Mouse (Mus musculus): ENCODE results near the gene Dcdc2a. TPM values are rescaled to one million over a fixed set of nuclear protein-coding genes. Genes with fewer than 3 reads are reported as not detected.

Gene Dcdc2a
- polyA plus RNA-seq, 1 experiment from 2014 or later: 0.31 TPM

DNA sequence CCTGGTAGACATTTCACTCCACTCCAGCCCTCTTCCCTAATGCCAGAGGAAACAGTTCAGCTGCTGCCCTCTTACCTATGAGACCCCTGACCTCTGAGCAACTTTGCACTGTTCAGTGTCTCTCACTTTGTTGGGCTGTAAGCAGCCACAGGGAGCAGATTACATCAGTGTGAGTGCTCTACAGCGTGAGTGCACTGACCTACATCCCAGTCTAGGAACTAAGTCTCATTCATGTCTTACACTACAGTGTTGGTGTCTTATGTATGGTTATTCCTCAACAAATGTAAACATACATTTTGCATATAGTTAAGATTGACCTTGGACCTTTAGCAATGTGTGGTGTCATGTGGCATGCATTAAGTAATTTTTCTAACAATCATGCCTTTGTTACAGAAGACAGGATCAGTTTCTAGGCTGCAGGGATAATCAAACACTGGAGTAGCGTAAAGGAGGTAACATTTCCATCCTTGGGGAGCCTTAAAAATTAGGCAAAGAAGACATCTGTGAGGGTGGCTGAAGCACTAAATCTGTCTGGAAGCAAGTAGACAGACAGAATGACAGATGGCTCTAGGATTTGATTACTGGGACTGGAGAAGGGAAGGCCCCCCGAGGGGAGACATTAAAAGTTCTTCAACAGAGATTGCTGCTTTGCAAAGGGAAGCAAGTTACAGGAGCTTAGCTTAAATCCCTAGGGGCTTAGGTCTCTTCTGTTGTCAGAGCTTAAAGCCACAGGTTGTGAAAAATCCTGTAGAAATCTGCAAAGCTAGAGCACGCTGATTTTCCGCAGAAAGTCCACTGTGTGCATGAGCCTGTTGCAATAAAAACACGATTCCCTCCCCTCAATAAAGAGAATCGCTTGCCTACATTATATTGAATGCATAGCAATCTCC, 130.9 kb downstream of the Dcdc2a start:
- 12% methylated on average over 7 of the region's 7 CpGs for WGBS
- no peaks in the 10 kb centered on the region for H3K9me3 ChIP-seq
- H3K27ac ChIP-seq: peak overlapping the region; percentile 54; the same call in 1 of the 2 replicates
- no peak overlapping the region for H3K9ac ChIP-seq
- no peak for ATAC-seq (ENCODE audit: insufficient number of reproducible peaks, low FRiP score, low TSS enrichment, low read depth)
- no peaks in the 10 kb centered on the region for H3K27me3 ChIP-seq
- H3K4me1 ChIP-seq: peaks cover 13% of the 10 kb centered on the region; the same call in 1 of the 2 replicates
- H3K4me3 ChIP-seq: peak overlapping the region; percentile 22
- peak overlapping the region; percentile 41 for H3K4me2 ChIP-seq
- H3K36me3 ChIP-seq: no peaks in the 10 kb centered on the region

DNA sequence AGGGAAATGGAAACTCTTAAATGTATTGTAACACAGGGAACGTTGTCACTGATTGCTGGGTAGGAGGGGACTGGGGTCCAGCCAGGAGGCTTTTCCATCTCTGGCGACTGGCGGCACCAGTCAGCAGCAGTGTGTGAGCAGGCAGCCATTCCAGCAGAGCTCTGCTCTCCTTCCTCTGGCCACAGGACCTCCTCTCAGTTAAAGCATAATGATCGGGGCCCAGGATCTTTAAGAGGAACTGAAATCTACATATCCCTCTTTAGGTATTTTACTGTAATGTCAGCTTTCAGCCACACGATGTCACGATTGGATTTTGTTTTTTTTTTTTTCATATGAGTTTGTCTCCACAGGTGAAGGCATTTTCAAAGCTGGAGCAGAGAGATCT, 131.5 kb downstream of the Dcdc2a start:
- H3K4me3 ChIP-seq: peak overlapping the region; percentile 22
- H3K9ac ChIP-seq: no peak overlapping the region
- WGBS: 2% methylated on average over 6 of the region's 6 CpGs
- peak overlapping the region; percentile 54; the same call in 1 of the 2 replicates for H3K27ac ChIP-seq
- H3K4me2 ChIP-seq: peak overlapping the region; percentile 41
- no peak for ATAC-seq (ENCODE audit: insufficient number of reproducible peaks, low FRiP score, low TSS enrichment, low read depth)
- peaks cover 13% of the 10 kb centered on the region; the same call in 1 of the 2 replicates for H3K4me1 ChIP-seq
- no peaks in the 10 kb centered on the region for H3K27me3 ChIP-seq
- no peaks in the 10 kb centered on the region for H3K9me3 ChIP-seq
- H3K36me3 ChIP-seq: no peaks in the 10 kb centered on the region

DNA sequence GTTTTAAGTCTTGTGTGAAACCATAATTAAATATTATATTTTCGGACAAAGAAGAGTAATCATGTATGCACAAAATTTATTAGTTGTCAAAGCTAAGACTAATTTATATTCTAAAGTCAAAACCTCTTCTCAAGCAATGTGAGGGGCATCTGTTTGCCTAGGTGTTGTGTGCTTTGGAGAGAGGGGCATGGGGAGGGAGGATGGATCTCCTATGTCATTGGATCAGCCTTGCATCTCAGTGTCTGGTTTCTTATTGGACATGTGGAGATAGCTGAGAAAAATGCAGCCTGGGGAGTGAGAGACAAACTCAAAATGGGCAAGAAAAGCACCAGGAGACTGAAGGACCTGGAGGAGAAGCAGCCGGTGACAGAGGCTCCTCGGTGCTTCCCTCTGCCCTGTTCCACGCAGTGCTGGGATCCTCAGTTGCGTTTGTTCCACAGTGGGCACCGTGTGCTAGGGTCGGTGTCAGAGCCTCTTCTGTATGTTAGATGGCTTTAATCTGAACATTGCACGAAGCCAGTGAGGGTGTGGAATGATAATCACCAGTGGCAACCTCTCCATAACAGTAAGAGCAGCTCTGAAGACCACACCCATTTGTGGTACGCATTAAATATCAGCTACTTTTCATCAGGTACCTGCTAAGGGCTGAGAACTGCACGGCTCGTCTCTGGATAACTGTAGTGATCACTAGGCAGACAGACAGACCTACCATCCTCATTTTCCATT, 133.8 kb downstream of the Dcdc2a start:
- H3K9me3 ChIP-seq: no peaks in the 10 kb centered on the region
- no peak overlapping the region for H3K4me3 ChIP-seq
- no peaks in the 10 kb centered on the region for H3K27me3 ChIP-seq
- no peak overlapping the region for H3K4me2 ChIP-seq
- 82% methylated on average over 11 of the region's 11 CpGs for WGBS
- H3K27ac ChIP-seq: no peak overlapping the region
- H3K9ac ChIP-seq: no peak overlapping the region
- ATAC-seq (ENCODE audit: insufficient number of reproducible peaks, low FRiP score, low TSS enrichment, low read depth): no peak
- H3K4me1 ChIP-seq: peaks cover 13% of the 10 kb centered on the region; the same call in 1 of the 2 replicates
- H3K36me3 ChIP-seq: no peaks in the 10 kb centered on the region

- Histone ChIP-seq H3K4me2 (no peak overlapping the region), H3K36me3 (no peaks in the 10 kb centered on the region), H3K9ac (no peak overlapping the region), H3K27me3 (no peaks in the 10 kb centered on the region), H3K27ac (no peak overlapping the region), H3K4me1 (peaks cover 13% of the 10 kb centered on the region; the same call in 1 of the 2 replicates), H3K9me3 (no peaks in the 10 kb centered on the region), H3K4me3 (no peak overlapping the region)
- WGBS: 73% methylated on average over 3 of the region's 3 CpGs
- ATAC-seq (ENCODE audit: insufficient number of reproducible peaks, low FRiP score, low TSS enrichment, low read depth): no peak
These were observed 134.4 kb downstream of the Dcdc2a start for GRCm38 (mm10) chr13:25190218-25190617.

GRCm38 (mm10) chr13:25195706-25196105, 139.9 kb downstream of the Dcdc2a start:
- no peaks in the 10 kb centered on the region for H3K36me3 ChIP-seq
- ATAC-seq (ENCODE audit: insufficient number of reproducible peaks, low FRiP score, low TSS enrichment, low read depth): no peak
- no peak overlapping the region for H3K9ac ChIP-seq
- 82% methylated on average over 10 of the region's 10 CpGs for WGBS
- no peaks in the 10 kb centered on the region for H3K9me3 ChIP-seq
- H3K27ac ChIP-seq: no peak overlapping the region
- H3K27me3 ChIP-seq: no peaks in the 10 kb centered on the region
- H3K4me2 ChIP-seq: no peak overlapping the region
- no peaks in the 10 kb centered on the region for H3K4me1 ChIP-seq
- H3K4me3 ChIP-seq: no peak overlapping the region

DNA sequence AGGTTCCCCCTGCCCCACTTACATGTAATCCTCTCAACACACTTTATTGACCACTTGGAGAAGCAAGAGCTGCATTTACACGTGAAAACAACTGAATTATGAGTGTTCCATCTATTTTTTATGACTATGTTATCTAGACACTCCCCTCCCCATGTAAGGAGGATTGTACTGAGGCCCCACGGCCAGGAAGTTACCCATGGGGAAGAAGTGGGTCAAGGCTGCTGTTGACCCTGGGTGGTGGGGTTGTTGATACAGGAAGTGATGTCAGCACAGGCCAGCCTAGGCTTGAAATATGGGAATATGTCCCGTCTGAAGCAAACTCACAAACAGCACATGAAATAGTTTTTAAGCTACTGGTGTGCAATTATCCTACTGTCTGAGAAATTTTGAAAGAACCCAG, 144.1 kb downstream of the Dcdc2a start:
- no peak overlapping the region for H3K4me2 ChIP-seq
- no peak overlapping the region for H3K4me3 ChIP-seq
- H3K27me3 ChIP-seq: no peaks in the 10 kb centered on the region
- no peak for ATAC-seq (ENCODE audit: insufficient number of reproducible peaks, low FRiP score, low TSS enrichment, low read depth)
- H3K4me1 ChIP-seq: no peaks in the 10 kb centered on the region
- no peak overlapping the region for H3K9ac ChIP-seq
- no peak overlapping the region for H3K27ac ChIP-seq
- H3K9me3 ChIP-seq: no peaks in the 10 kb centered on the region
- no peaks in the 10 kb centered on the region for H3K36me3 ChIP-seq
- 46% methylated on average over 3 of the region's 3 CpGs for WGBS

GRCm38 (mm10) chr13:25206950-25207349, 151.1 kb downstream of the Dcdc2a start:
- ATAC-seq (ENCODE audit: insufficient number of reproducible peaks, low FRiP score, low TSS enrichment, low read depth): no peak
- 80% methylated on average over 5 of the region's 5 CpGs for WGBS

DNA sequence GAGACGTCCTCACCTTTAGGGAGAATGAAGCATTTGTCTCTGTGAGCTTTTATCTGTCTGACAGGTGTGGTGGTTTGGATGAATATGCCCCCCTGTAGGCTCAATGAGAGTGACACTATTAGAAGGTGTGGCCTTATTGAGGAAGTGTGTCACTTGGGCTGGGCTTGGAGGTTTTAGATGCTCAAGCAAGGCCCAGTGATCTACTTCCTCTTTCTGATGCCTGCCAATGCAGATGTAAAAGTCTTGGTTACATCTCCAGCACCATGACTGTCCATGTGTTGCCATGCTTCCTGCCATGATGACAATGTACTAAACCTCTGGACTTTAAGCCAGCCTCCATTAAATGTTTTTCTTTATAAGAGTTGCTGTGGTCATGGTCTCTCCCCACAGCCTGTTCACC, 162.6 kb downstream of the Dcdc2a start:
- Histone ChIP-seq H3K4me3 (no peak overlapping the region), H3K36me3 (no peaks in the 10 kb centered on the region), H3K27me3 (no peaks in the 10 kb centered on the region), H3K4me2 (no peak overlapping the region), H3K9ac (no peak overlapping the region), H3K27ac (no peak overlapping the region), H3K9me3 (no peaks in the 10 kb centered on the region), H3K4me1 (no peaks in the 10 kb centered on the region)
- ATAC-seq (ENCODE audit: insufficient number of reproducible peaks, low FRiP score, low TSS enrichment, low read depth): no peak
- 85% methylated on average over 1 of the region's 1 CpGs for WGBS

More at GRCm38 (mm10) chr13:25206950-25207349, 151.1 kb downstream of the Dcdc2a start:
- H3K9ac ChIP-seq: no peak overlapping the region
- no peak overlapping the region for H3K4me2 ChIP-seq
- no peaks in the 10 kb centered on the region for H3K4me1 ChIP-seq
- H3K27ac ChIP-seq: no peak overlapping the region
- no peaks in the 10 kb centered on the region for H3K27me3 ChIP-seq
- H3K36me3 ChIP-seq: no peaks in the 10 kb centered on the region
- H3K4me3 ChIP-seq: no peak overlapping the region
- H3K9me3 ChIP-seq: no peaks in the 10 kb centered on the region

GRCm38 (mm10) chr13:25220186-25220787, 164.5 kb downstream of the Dcdc2a start:
- Histone ChIP-seq H3K27ac (no peak overlapping the region), H3K27me3 (no peaks in the 10 kb centered on the region), H3K4me2 (no peak overlapping the region), H3K9ac (no peak overlapping the region), H3K9me3 (no peaks in the 10 kb centered on the region), H3K36me3 (no peaks in the 10 kb centered on the region), H3K4me3 (no peak overlapping the region), H3K4me1 (no peaks in the 10 kb centered on the region)
- no peak for ATAC-seq (ENCODE audit: insufficient number of reproducible peaks, low FRiP score, low TSS enrichment, low read depth)
- 31% methylated on average over 5 of the region's 5 CpGs for WGBS

- 93% methylated on average over 1 of the region's 1 CpGs for WGBS
- Histone ChIP-seq H3K36me3 (no peaks in the 10 kb centered on the region), H3K4me1 (no peaks in the 10 kb centered on the region; the same call in 1 of the 2 replicates), H3K27me3 (no peaks in the 10 kb centered on the region), H3K4me2 (no peak overlapping the region), H3K9me3 (no peaks in the 10 kb centered on the region), H3K9ac (no peak overlapping the region), H3K27ac (no peak overlapping the region), H3K4me3 (no peak overlapping the region)
- no peak for ATAC-seq (ENCODE audit: insufficient number of reproducible peaks, low FRiP score, low TSS enrichment, low read depth)
These were observed 196.1 kb downstream of the Dcdc2a start for GRCm38 (mm10) chr13:25251893-25252292.

GRCm38 (mm10) chr13:25254478-25255263, 198.9 kb downstream of the Dcdc2a start:
- Histone ChIP-seq H3K4me3 (no peak overlapping the region), H3K27me3 (no peaks in the 10 kb centered on the region), H3K4me2 (no peak overlapping the region), H3K9ac (no peak overlapping the region), H3K4me1 (no peaks in the 10 kb centered on the region; the same call in 1 of the 2 replicates), H3K36me3 (no peaks in the 10 kb centered on the region), H3K9me3 (no peaks in the 10 kb centered on the region), H3K27ac (no peak overlapping the region)
- 61% methylated on average over 9 of the region's 9 CpGs for WGBS
- ATAC-seq (ENCODE audit: insufficient number of reproducible peaks, low FRiP score, low TSS enrichment, low read depth): no peak

Data from limb, embryonic 15.5 days (tissue).